Mouse (Mus musculus) embryonic facial prominence, embryonic 14.5 days (tissue): Measurements from ENCODE around the gene Tnfrsf8. TPM values are rescaled to one million over a fixed set of nuclear protein-coding genes. Genes with fewer than 3 reads are reported as not detected.
"Not testable (repeated sequence)": the region's sequence is repeated elsewhere in the genome, so short reads cannot be mapped to it uniquely, and the experiment has no call there.

Experiments used
- ATAC-seq: fragments of 200-750 bp; cut with Nextera tagmentation; 2 replicates; pipeline ENCODE4 v1.8.0; 2017; ENCODE audit warnings: low read depth, moderate number of reproducible peaks, moderate TSS enrichment
- DNase-seq: peaks from one replicate; pipeline ENCODE4 v3.0.0-alpha.2; 2015; ENCODE audit warnings: low spot score
- H3K27ac ChIP-seq: fragments of 300-500 bp; sonication (generic); replicated peaks from 2 replicates; pipeline ENCODE4 v1.5.1; 2014; ENCODE audit warnings: low read depth, mild to moderate bottlenecking, low read length, moderate library complexity
- H3K27me3 ChIP-seq: fragments of 300-500 bp; sonication (generic); replicated peaks from 2 replicates; pipeline ENCODE4 v1.6.1; 2014; ENCODE audit warnings: low read length; ENCODE audit not compliant: control insufficient read depth, insufficient read depth
- H3K36me3 ChIP-seq: fragments of 300-500 bp; sonication (generic); 2 replicates; pipeline ENCODE4 v1.6.1; 2014; ENCODE audit warnings: low read length, mixed read lengths; ENCODE audit not compliant: control insufficient read depth, insufficient read depth
- H3K4me1 ChIP-seq: fragments of 300-500 bp; sonication (generic); 2 replicates; pipeline ENCODE4 v1.6.1; 2014; ENCODE audit warnings: antibody characterized with exemption, low read length; ENCODE audit not compliant: control insufficient read depth, insufficient read depth
- H3K4me2 ChIP-seq: fragments of 300-500 bp; sonication (generic); 2 replicates; pipeline ENCODE4 v1.6.1; 2014; ENCODE audit warnings: low read depth, mild to moderate bottlenecking, low read length, moderate library complexity, mixed read lengths
- H3K4me3 ChIP-seq: fragments of 300-500 bp; sonication (generic); 2 replicates; pipeline ENCODE4 v1.5.1; 2014; ENCODE audit warnings: low read depth, mild to moderate bottlenecking, low read length
- H3K9ac ChIP-seq: fragments of 300-500 bp; sonication (generic); 2 replicates; pipeline ENCODE4 v1.6.1; 2014; ENCODE audit warnings: low read depth, mild to moderate bottlenecking, low read length, moderate library complexity, mixed read lengths
- H3K9me3 ChIP-seq: fragments of 300-500 bp; sonication (generic); 2 replicates; pipeline ENCODE4 v1.6.1; 2016; ENCODE audit warnings: low read length; ENCODE audit not compliant: control insufficient read depth
- WGBS: fragments of 180-500 bp; shearing (Covaris S2); extraction: QIAGEN DNeasy Blood & Tissue Kit; methylation state at CpG from one replicate; pipeline ENCODE4 v1.1.7; 2014; 5-methylcytosine and 5-hydroxymethylcytosine counted together
- polyA plus RNA-seq: library from polyadenylated mRNA; unstranded; fragments of >200 nt; fragmentation: Nextera tagmentation; extraction: Ambion mirVana; gene quantifications from 2 replicates; pipeline ENCODE4 v1.2.1, GENCODE M21; 2014

The Tnfrsf8 gene
- polyA plus RNA-seq: 0.08 and 0.18 TPM in 2 replicates

DNA sequence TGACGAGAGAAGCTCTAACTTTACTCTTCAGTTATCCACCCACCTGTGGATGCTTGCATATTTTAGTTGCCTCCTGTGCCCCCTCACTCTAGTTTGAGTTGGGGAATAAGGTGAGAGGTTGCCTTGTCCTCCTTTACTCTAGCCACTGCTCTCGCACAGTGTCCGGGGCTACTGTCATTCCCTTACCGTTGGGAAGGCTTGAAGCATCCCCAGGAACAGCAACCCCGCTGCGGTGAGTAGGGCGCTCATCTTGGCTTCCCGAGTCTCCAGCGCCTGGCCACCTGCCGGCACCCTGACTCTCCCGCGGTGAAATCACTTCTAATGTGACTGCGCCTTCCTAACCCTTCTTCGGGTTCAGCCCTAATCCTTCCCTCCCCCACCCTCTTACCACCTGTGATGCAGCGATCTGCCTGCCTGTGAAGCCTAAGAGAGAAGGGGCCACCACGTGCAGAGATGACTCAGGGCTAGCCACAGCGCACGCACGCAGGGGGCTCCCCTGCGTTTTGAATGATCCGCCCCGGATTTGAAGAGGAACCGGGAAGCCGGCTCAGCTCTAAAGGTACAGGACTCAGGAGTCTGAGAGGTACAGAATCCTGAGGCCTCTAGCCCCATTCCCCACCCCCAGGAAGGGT is at the start of gene Tnfrsf8:
TSS of gene Tnfrsf8 (minus strand) at position 329 of the 632 bp plus-strand sequence.
- H3K4me3 ChIP-seq: no peak within 1 kb of the TSS
- peaks cover 16% of the 10 kb centered on the region; the same call in 1 of the 2 replicates for H3K27me3 ChIP-seq
- no peaks in the 10 kb centered on the region for H3K4me1 ChIP-seq
- H3K27ac ChIP-seq: no peak within 1 kb of the TSS
- H3K9ac ChIP-seq: no peak within 1 kb of the TSS
- WGBS: 4% methylated on average over 23 of the region's 24 CpGs
- DNase-seq (no peak), ATAC-seq (no peak)
- H3K9me3 ChIP-seq: no peaks in the 10 kb centered on the region
- H3K4me2 ChIP-seq: no peak within 1 kb of the TSS
- no peaks in the 10 kb centered on the region for H3K36me3 ChIP-seq

DNA sequence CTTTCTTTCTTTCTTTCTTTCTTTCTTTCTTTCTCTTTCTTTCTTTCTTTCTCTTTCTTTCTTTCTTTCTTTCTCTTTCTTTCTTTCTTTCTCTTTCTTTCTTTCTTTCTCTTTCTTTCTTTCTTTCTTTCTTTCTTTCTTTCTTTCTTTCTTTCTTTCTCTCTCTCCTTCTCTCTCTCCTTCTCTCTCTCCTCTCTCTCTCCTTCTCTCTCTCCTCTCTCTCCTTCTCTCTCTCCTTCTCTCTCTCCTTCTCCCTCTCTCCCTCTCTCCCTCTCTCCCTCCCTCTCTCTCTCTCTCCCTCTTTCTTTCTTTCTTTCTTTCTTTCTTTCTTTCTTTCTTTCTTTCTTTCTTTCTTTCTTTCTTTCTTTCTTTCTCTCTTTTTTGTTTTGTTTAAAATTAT is 46.7 kb upstream of the Tnfrsf8 start:
- not testable (repeated sequence) for H3K4me1 ChIP-seq, H3K27ac ChIP-seq, H3K4me2 ChIP-seq, H3K4me3 ChIP-seq, H3K27me3 ChIP-seq, DNase-seq, H3K36me3 ChIP-seq, ATAC-seq, H3K9me3 ChIP-seq, H3K9ac ChIP-seq

DNA sequence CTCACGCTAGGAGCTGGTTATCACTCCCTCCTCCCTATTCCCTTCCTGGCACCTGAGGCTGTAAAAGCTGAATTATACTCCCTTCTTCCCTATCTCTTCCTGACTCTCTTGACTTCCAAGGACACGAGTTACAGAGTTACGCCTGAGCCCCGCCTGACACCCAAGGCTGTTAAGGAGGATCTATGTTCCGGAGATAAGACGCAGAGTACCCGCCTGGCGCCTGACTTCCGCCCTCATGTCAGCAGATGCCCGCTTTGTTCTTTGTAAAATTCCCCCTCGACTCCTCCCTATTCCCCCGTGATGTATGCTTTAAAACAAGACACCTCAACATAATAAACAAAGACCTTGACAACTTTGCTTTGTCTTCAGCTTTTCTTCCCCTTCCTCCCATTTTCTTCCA is 46.1 kb upstream of the Tnfrsf8 start:
- no peak overlapping the region for H3K4me3 ChIP-seq
- no peaks in the 10 kb centered on the region for H3K4me1 ChIP-seq
- H3K9me3 ChIP-seq: no peaks in the 10 kb centered on the region
- H3K9ac ChIP-seq: no peak overlapping the region
- H3K36me3 ChIP-seq: no peaks in the 10 kb centered on the region
- WGBS: 26% methylated on average over 12 of the region's 12 CpGs
- no peak overlapping the region for H3K27ac ChIP-seq
- H3K4me2 ChIP-seq: no peak overlapping the region
- no peaks in the 10 kb centered on the region for H3K27me3 ChIP-seq
- DNase-seq (no peak), ATAC-seq (no peak)

DNA sequence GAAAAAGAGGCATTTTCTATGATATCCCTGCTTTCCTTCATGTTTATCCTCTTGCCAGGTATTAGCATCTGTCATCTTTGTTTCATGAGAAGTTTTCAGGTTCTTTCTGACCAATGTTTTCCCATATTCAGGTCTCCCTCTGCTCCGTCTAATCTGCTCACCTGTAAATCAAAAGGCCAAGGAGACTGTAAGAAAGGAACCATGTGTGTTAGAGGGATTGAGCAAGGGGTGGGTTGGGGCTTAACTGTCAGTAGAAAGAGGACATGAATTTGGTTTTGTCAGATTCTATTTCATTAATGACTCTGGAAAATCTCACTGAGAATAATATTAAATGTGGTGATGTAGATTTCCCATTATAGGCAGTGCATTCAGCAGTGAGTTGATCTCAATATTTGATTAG is 45.6 kb upstream of the Tnfrsf8 start:
- Histone ChIP-seq H3K9me3 (no peaks in the 10 kb centered on the region), H3K4me1 (no peaks in the 10 kb centered on the region), H3K4me3 (no peak overlapping the region), H3K27ac (no peak overlapping the region), H3K9ac (no peak overlapping the region), H3K27me3 (no peaks in the 10 kb centered on the region), H3K4me2 (no peak overlapping the region), H3K36me3 (no peaks in the 10 kb centered on the region)
- DNase-seq (no peak), ATAC-seq (no peak)
- WGBS: 68% methylated on average over 1 of the region's 1 CpGs

DNA sequence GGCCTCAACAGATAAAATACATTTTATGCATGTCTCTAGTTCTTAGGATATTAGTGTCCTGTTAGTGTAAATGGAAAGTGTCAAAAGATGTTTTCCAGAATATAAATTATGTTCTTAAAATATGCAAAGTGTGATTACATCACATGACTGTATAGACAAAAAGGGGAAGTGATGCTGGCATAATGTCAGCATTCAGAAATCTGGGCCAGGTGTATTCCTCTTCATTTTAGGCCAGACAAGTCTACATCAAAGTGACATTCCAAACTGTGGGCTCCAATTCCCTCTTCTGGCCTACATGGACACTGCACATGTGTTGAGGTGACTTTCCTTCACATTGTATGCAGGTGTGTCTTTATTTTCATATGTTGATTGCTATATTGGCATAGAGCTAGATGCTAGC is 41.3 kb upstream of the Tnfrsf8 start:
- Histone ChIP-seq H3K9ac (no peak overlapping the region), H3K4me3 (no peak overlapping the region)
- no peak for ATAC-seq

DNA sequence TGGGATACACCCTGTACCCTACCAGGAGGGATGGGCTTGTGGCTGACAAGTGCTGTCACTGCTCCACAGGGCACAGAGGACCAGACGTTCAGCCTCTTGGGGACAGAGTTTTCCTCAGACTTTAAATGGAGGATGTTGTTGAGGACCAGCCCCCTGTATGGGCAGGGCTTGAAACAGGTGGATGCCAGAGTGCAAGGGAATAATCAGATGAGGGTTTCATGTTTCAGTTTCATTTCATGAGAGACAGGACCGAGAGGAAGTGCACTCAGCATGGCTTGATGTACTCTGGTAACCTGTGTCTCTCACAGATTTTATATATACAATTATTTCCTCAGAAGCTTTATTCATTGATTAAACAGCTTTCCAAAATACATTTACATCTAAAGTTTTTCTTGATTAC is 38.9 kb upstream of the Tnfrsf8 start:
- H3K4me3 ChIP-seq: no peak overlapping the region
- no peak overlapping the region for H3K4me2 ChIP-seq
- no peaks in the 10 kb centered on the region for H3K27me3 ChIP-seq
- H3K27ac ChIP-seq: no peak overlapping the region
- H3K4me1 ChIP-seq: no peaks in the 10 kb centered on the region
- DNase-seq: no peak
- no peaks in the 10 kb centered on the region for H3K36me3 ChIP-seq
- H3K9me3 ChIP-seq: no peaks in the 10 kb centered on the region
- WGBS: 34% methylated on average over 2 of the region's 2 CpGs
- ATAC-seq: no peak
- H3K9ac ChIP-seq: no peak overlapping the region

More for the DNA sequence above, 41.3 kb upstream of the Tnfrsf8 start:
- no peak overlapping the region for H3K4me2 ChIP-seq
- H3K9me3 ChIP-seq: no peaks in the 10 kb centered on the region
- no peaks in the 10 kb centered on the region for H3K36me3 ChIP-seq
- DNase-seq: no peak
- H3K27me3 ChIP-seq: no peaks in the 10 kb centered on the region
- H3K27ac ChIP-seq: no peak overlapping the region
- no peaks in the 10 kb centered on the region for H3K4me1 ChIP-seq

DNA sequence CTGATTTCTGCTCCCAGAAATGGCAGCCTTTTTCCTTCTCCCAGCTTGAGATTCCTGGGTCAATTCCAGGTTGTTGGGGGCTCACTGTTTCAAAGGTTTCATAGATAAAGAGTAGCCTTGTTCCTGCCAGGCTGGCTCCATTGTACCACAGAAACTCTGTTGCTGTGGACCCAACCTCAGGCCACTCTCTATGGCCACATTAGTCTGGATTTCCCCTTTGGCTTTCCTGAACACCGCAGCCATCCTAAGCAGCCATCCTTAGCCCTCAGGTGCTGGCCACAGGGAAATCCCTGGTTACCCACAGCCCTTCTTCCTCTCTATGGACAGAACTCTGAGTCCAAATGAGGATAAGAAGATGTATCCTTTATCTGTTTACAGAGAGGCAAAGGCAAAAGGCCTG is 30.0 kb upstream of the Tnfrsf8 start:
- WGBS: 85% methylated on average over 1 of the region's 1 CpGs
- H3K9ac ChIP-seq: no peak overlapping the region
- ATAC-seq (no peak), DNase-seq (no peak)
- H3K4me2 ChIP-seq: no peak overlapping the region
- H3K27me3 ChIP-seq: no peaks in the 10 kb centered on the region
- H3K36me3 ChIP-seq: no peaks in the 10 kb centered on the region
- no peak overlapping the region for H3K4me3 ChIP-seq
- H3K27ac ChIP-seq: no peak overlapping the region
- no peaks in the 10 kb centered on the region for H3K9me3 ChIP-seq
- no peaks in the 10 kb centered on the region for H3K4me1 ChIP-seq

DNA sequence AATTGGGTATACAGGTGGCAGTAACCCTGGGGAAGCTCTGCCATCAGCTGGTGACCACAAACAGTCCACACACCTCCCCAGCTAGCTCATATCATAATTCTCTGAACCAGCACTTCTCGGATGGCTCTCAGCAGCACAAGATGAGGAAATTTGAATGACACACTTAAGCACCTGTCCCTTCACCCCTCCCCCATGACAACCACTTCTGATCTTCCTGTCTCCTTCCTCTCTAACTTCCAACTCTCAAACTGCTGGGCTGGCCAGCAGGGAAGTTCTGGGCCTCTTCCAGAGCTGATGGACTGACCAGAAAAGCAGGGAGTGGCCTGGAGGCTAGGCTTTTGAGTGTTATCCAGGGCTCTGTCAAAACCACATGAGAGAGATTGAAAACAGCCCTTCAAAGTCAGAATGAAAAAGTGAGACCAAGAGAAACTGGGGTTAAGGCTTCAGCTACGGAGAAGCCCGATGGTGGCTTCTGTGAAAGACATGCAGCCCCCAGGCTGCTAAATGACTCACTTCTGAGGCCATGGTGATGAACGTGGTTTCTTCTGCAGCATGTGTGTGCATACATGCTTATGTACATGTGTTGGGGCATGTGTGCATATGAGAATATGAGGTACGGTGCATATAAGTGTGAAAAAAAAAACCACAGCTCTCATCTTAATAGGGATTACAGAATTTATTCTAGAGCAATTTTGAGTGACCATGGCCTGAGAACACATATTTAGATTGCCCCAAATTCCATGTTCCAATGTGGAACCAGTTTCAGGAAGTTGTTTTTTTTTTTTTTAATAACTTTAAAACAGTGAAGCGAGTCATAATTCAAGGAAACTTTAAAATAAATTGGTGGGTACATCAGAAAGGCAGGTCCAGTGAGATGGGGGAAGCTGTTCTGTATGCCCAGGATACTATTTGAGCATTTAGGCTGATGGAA is 27.2 kb upstream of the Tnfrsf8 start:
- H3K4me1 ChIP-seq: no peaks in the 10 kb centered on the region
- no peak overlapping the region for H3K4me3 ChIP-seq
- no peak for ATAC-seq
- H3K27ac ChIP-seq: no peak overlapping the region
- 80% methylated on average over 6 of the region's 6 CpGs for WGBS
- H3K36me3 ChIP-seq: no peaks in the 10 kb centered on the region
- no peak overlapping the region for H3K4me2 ChIP-seq
- DNase-seq: no peak
- no peaks in the 10 kb centered on the region for H3K27me3 ChIP-seq
- no peak overlapping the region for H3K9ac ChIP-seq
- H3K9me3 ChIP-seq: no peaks in the 10 kb centered on the region
